33 mouse cellular contexts compared by ENCODE assay signal in genomic region chr16:55986001-55986400, GRCm38 (mm10).
"Had no signal": no experiment of that assay in that cellular context is flagged by ENCODE, and none has a peak within 500 bp of the region (broad histone marks: within the 10 kb centered on the region; RNA-seq: fewer than 3 reads in every experiment).

No protein-coding gene starts in this region.

- DNase-seq: left cerebral cortex, postnatal 4 days; liver; liver, embryonic 13.5 days; liver, postnatal 0 days; lung, adult 18-20 months; lung, adult 2 months; lung, embryonic 14.5 days; lung, postnatal 10 days; lung, postnatal 14 days; lung, postnatal 36 days; lung, postnatal 4 days; midbrain, embryonic 14.5 days had no signal

- H3K4me1 ChIP-seq: limb, embryonic 10.5 days; limb, embryonic 12.5 days; limb, embryonic 13.5 days; limb, embryonic 15.5 days; liver, embryonic 12.5 days; liver, embryonic 13.5 days; liver, embryonic 15.5 days; lung, embryonic 15.5 days; midbrain, embryonic 10.5 days; midbrain, embryonic 12.5 days; midbrain, embryonic 13.5 days; midbrain, embryonic 15.5 days; neural tube, embryonic 12.5 days; neural tube, embryonic 13.5 days had no signal

- H3K27me3 ChIP-seq: limb, embryonic 12.5 days; limb, embryonic 13.5 days; limb, embryonic 15.5 days; liver, embryonic 12.5 days; liver, embryonic 13.5 days; liver, embryonic 15.5 days; lung, embryonic 15.5 days; megakaryocyte, embryonic 14.5 days; midbrain, embryonic 12.5 days; midbrain, embryonic 13.5 days; midbrain, embryonic 15.5 days; neural tube, embryonic 12.5 days; neural tube, embryonic 13.5 days had no signal

- H3K9me3 ChIP-seq: limb, embryonic 10.5 days; limb, embryonic 12.5 days; limb, embryonic 13.5 days; limb, embryonic 15.5 days; liver, embryonic 12.5 days; liver, embryonic 13.5 days; liver, embryonic 15.5 days; lung, embryonic 15.5 days; megakaryocyte, embryonic 14.5 days; midbrain, embryonic 10.5 days; midbrain, embryonic 12.5 days; midbrain, embryonic 13.5 days; midbrain, embryonic 15.5 days; neural tube, embryonic 12.5 days; neural tube, embryonic 13.5 days had no signal

- ATAC-seq: liver, embryonic 12.5 days; liver, postnatal 0 days; lung, postnatal 0 days; midbrain, embryonic 13.5 days; midbrain, embryonic 15.5 days; midbrain, embryonic 16.5 days had no signal

- H3K4me3 ChIP-seq: limb, embryonic 10.5 days; limb, embryonic 12.5 days; limb, embryonic 13.5 days; limb, embryonic 15.5 days; liver, embryonic 12.5 days; liver, embryonic 13.5 days; liver, embryonic 15.5 days; lung, embryonic 15.5 days; megakaryocyte, embryonic 14.5 days; midbrain, embryonic 10.5 days; midbrain, embryonic 12.5 days; midbrain, embryonic 13.5 days; midbrain, embryonic 15.5 days; myocyte; neural tube, embryonic 12.5 days; neural tube, embryonic 13.5 days had no signal

- H3K4me2 ChIP-seq: limb, embryonic 12.5 days; limb, embryonic 13.5 days; limb, embryonic 15.5 days; liver, embryonic 11.5 days; liver, embryonic 12.5 days; liver, embryonic 13.5 days; liver, embryonic 15.5 days; lung, embryonic 14.5 days; lung, embryonic 15.5 days; midbrain, embryonic 11.5 days; midbrain, embryonic 12.5 days; midbrain, embryonic 13.5 days; midbrain, embryonic 15.5 days; neural tube, embryonic 12.5 days; neural tube, embryonic 13.5 days had no signal

- H3K27ac ChIP-seq: limb, embryonic 10.5 days; limb, embryonic 12.5 days; limb, embryonic 13.5 days; limb, embryonic 15.5 days; liver, embryonic 12.5 days; liver, embryonic 13.5 days; liver, embryonic 14.5 days; liver, embryonic 15.5 days; lung, embryonic 15.5 days; macrophage; midbrain, embryonic 10.5 days; midbrain, embryonic 12.5 days; midbrain, embryonic 13.5 days; midbrain, embryonic 15.5 days; neural tube, embryonic 12.5 days; neural tube, embryonic 13.5 days had no signal

- H3K9ac ChIP-seq: limb, embryonic 12.5 days; limb, embryonic 13.5 days; limb, embryonic 15.5 days; liver, embryonic 12.5 days; liver, embryonic 13.5 days; liver, embryonic 14.5 days; liver, embryonic 15.5 days; liver, postnatal 0 days; lung, embryonic 14.5 days; lung, embryonic 15.5 days; midbrain, embryonic 12.5 days; midbrain, embryonic 13.5 days; midbrain, embryonic 15.5 days; neural tube, embryonic 12.5 days; neural tube, embryonic 13.5 days had no signal
